Mouse (Mus musculus) effector memory CD4-positive, alpha-beta T cell, adult 5 months (primary cell): ENCODE results near the gene Nkiras1. TPM values are rescaled to one million over a fixed set of nuclear protein-coding genes. Genes with fewer than 3 reads are reported as not detected.

Source experiments
- polyA plus RNA-seq: library from polyadenylated mRNA; unstranded; fragments of 100-300 nt; shearing (Covaris generic); gene quantifications from one replicate; pipeline ENCODE4 v1.2.1, GENCODE M21; 2017

Nkiras1 gene
- polyA plus RNA-seq = 19.8 TPM

DNA sequence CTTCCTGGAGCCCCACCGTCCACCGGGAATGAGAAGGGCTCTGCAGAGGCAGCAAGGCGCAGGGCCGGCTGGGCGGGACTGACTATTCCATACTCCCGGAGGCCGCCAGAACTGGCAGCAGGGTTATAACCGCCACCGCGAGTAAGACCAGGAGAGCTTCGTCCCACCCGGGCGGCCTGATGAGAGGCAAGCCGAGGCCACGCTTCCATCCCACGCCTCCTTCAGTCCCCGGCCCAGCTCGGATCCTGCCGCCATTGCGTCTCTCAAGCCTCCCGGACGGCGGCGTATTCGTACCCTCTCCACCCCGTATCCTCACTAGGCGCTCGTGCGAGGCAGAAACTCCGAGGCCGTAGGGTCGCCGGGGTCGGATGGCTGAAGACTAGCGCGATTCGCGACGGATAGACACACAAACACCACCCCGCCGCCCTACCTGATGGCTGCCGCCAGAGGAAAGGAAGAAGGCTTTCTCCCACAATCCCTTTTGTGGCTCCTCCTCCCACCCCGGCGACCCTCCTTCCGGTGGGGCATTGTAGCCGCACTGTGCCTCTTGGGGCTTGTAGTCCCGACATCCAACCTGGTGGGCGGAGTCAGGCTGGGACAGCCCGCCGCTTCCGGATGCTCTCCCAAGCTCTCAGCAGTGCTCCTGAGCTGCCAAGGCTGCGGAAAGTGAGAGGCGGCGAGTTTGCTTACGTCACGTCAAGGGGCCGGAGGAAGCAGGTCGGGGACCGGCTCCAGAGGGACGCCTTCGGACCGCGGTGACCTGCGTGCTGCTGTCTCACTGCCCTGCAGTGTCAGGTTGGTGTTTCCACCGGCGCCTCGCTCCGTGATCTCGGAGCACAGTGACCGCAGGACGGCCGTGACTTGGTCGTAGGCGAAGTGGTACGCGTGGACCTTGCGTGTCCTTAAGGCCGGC lies at the start of gene Nkiras1, which contains the start of gene Rpl15:
Gene Nkiras1 (plus strand): TSS at position 608 of the 913 bp plus-strand sequence.
Gene Rpl15 (minus strand): TSS at position 863 of the 913 bp plus-strand sequence.

DNA sequence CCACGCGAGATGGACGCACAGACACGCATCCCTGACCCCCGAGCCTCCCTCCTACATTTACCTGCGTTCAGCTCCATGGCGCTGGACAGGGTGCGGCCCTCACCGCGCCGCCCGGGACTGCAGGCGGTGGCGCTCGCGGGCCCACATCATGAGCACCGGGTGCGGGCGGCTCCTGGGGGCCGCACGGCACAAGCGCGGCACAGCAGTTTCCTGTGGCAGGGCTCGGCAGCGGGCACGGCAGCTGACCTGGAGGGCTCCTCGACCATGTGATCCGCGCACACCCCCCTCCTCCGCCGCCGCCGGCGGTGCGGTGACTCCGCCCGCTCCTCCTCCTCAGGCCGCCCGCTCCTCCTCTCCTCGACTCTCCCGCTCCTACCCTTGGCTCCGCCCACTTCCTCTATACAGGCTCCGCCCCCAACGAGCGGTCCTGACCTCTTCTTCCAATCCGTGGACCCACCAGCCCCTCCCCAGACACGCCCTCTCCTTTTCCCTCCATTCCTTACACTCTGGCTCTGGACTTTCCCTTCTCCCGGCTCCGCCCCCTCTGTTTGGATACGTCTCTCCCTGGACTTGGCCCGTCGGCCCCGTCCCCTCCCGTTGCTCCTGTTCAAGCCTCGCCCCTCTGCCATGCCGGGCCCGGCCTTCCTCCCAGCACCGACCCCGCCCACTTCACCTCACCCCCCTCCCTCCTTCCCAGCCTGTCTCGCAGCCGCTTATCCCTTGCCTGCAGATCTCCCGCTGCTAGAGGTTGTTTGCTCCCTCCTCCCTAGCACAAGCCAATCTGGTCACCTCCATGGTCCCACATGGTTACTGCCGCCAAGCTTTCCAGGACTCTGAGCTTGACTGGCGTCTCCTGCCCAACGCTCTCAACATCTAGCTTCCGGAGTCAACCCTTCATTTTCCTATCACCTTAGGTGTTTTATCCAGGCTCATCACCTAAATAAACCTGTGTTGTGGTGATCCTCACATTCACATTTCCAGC lies 31.9 kb upstream of the Nkiras1 start, which contains the start of gene Nr1d2:
Gene Nr1d2 (minus strand): TSS at position 378 of the 982 bp plus-strand sequence.

DNA sequence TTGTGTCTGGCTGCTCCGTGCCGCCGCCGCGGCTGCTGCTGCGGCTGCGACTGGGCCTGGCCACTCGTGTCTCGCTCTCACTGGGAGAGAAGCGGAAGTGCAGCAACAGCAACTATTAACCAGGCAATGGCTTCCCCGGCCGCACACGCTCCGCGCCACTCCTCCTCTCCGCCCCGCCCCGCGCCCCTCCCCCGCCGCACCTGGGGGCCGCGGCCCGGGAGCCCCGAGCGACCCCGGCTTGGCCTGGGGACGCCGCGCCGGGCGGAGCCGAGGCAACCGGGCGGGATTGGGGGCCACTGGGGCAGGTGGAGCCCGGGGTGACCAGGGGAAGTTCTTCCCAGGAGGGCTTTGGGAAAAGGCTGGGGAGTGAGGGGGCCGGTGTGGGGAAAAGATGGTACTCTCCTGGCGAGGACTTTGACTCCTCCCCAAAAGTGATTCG lies 60.8 kb downstream of the Nkiras1 start, which contains the start of gene Ube2e1:
Gene Ube2e1 (minus strand): TSS at position 167 of the 439 bp plus-strand sequence.

Other genes with a start within 250 kb of the Nkiras1 start
- gene Nr1d2, start 32.0 kb upstream of the Nkiras1 start, polyA plus RNA-seq = 179 TPM
- 483 TPM for gene Rpl15, start 255 bp downstream of the Nkiras1 start, polyA plus RNA-seq
- 78.3 TPM for gene Ube2e1, start 60.7 kb downstream of the Nkiras1 start, polyA plus RNA-seq